ENCODE assay signal across 35 mouse cellular contexts in the genomic region with DNA sequence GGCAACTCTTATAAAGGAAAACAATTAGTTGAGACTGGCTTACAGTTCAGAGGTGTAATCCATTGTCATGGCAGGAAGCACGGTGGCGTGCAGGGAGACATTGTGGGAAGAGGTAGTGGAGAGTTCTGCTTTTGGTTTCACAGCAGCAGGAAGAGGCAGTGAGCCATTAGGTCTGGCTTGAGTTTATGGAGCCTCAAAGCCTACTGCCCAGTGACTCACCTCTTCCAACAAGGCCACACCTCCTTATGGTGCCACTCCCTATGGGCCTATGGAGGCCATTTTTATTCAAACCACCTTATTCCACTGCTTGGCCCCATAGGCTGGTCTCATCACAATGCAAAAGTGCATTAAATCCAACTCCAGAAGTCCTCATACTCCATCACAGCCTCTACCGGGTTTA. TPM values are rescaled to one million over a fixed set of nuclear protein-coding genes. Genes with fewer than 3 reads are reported as not detected.
A peak's percentile ranks its signal among the peaks of the same experiment; 100 is the strongest.
DNase-seq lines count a peak whose midpoint lies in the region; ATAC-seq and TF ChIP-seq lines count a peak whose summit lies in the region.
"Had no signal": no experiment of that assay in that cellular context is flagged by ENCODE, and none has a peak within 500 bp of the region (broad histone marks: within the 10 kb centered on the region; RNA-seq: fewer than 3 reads in every experiment).

No protein-coding gene starts in this region.

- peak; percentile 26; the same call in 1 of the 2 replicates for ATAC-seq in lung, postnatal 0 days
- ATAC-seq in erythroblast, adult 5-6 weeks (replicated peaks; ENCODE audit: low FRiP score, poor library complexity, severe bottlenecking) = no peak
- ATAC-seq in hindbrain, embryonic 11.5 days (ENCODE audit: low FRiP score) = no peak
- ATAC-seq: forebrain, embryonic 13.5 days; hindbrain, postnatal 0 days; intestine, embryonic 15.5 days; midbrain, embryonic 16.5 days; Patski had no signal

- H3K4me3 ChIP-seq in lung, postnatal 0 days (ENCODE audit: low read depth, low read length) = no peak overlapping the region
- no peak overlapping the region for H3K4me3 ChIP-seq in ES-Bruce4 (ENCODE audit: low read depth, low read length)
- no peak overlapping the region for H3K4me3 ChIP-seq in hindbrain, embryonic 11.5 days (ENCODE audit: low read depth, low read length)
- H3K4me3 ChIP-seq: forebrain, embryonic 13.5 days; hindbrain, embryonic 12.5 days; intestine, embryonic 15.5 days; left cerebral cortex, adult 2 months; limb, embryonic 13.5 days had no signal

- no peak for TF ChIP-seq POLR2A in ES-Bruce4 (IDR thresholded peaks at IDR 0.05; ENCODE audit: insufficient read depth, low read length)

- TF ChIP-seq EP300 in lung, postnatal 0 days (IDR thresholded peaks at IDR 0.05) = 0 out of 2 replicates have a peak, but pooled peaks have one; percentile 11
- no peak for TF ChIP-seq EP300 in ES-Bruce4 (IDR thresholded peaks at IDR 0.05; ENCODE audit: insufficient read depth, low read depth, low read length)

- H3K27me3 ChIP-seq in lung, postnatal 0 days (replicated peaks; ENCODE audit: insufficient read depth, low read length) = no peaks in the 10 kb centered on the region
- no peaks in the 10 kb centered on the region for H3K27me3 ChIP-seq in ES-Bruce4 (ENCODE audit: control insufficient read depth, insufficient read depth, low read length, poor library complexity, severe bottlenecking)
- H3K27me3 ChIP-seq in hindbrain, embryonic 11.5 days (ENCODE audit: control insufficient read depth, insufficient read depth, low read length) = no peaks in the 10 kb centered on the region
- H3K27me3 ChIP-seq: forebrain, embryonic 13.5 days; hindbrain, embryonic 12.5 days; intestine, embryonic 15.5 days; limb, embryonic 13.5 days; Patski had no signal

- TF ChIP-seq CTCF in lung, postnatal 0 days (IDR thresholded peaks at IDR 0.05) = no peak
- no peak for TF ChIP-seq CTCF in ES-Bruce4 (IDR thresholded peaks at IDR 0.05; ENCODE audit: low read depth, low read length)

- DNase-seq in lung, postnatal 0 days (ENCODE audit: low spot score) = peak; percentile 27
- no peak for DNase-seq in lung, postnatal 25 days (ENCODE audit: low spot score)
- peak; percentile 70 for DNase-seq in ZHBTc4 (ENCODE audit: low read depth, low spot score)
- DNase-seq in cerebellum, adult 11 months = no peak
- no peak for DNase-seq in hindbrain, embryonic 11.5 days (ENCODE audit: low spot score)
- DNase-seq: adrenal gland, postnatal 25 days; cerebellum, adult 2 months; cerebellum, postnatal 14 days; gastrocnemius, postnatal 10 days; kidney, adult 9 months; kidney, postnatal 10 days; lung, adult 18-20 months; lung, postnatal 10 days; right cerebral cortex, postnatal 25 days; thymus, adult 18-20 months; thymus, postnatal 25 days had no signal

- 69% methylated on average over 3 of the region's 3 CpGs for WGBS in lung, postnatal 0 days
- 92% methylated on average over 3 of the region's 3 CpGs for WGBS in hindbrain, embryonic 11.5 days

- H3K36me3 ChIP-seq in lung, postnatal 0 days (ENCODE audit: insufficient read depth, low read length) = no peaks in the 10 kb centered on the region
- no peaks in the 10 kb centered on the region for H3K36me3 ChIP-seq in ES-Bruce4 (ENCODE audit: control insufficient read depth, insufficient read depth, low read length, poor library complexity, severe bottlenecking)
- no peaks in the 10 kb centered on the region for H3K36me3 ChIP-seq in hindbrain, embryonic 11.5 days (ENCODE audit: control insufficient read depth, insufficient read depth, low read length)
- H3K36me3 ChIP-seq: G1E; hindbrain, embryonic 12.5 days; intestine, embryonic 15.5 days; limb, embryonic 13.5 days had no signal

- H3K27ac ChIP-seq in lung, postnatal 0 days (ENCODE audit: low read length) = no peak overlapping the region
- peak overlapping the region; percentile 18; the same call in 1 of the 2 replicates for H3K27ac ChIP-seq in ES-Bruce4 (ENCODE audit: insufficient read depth, low read length)
- no peak overlapping the region for H3K27ac ChIP-seq in hindbrain, embryonic 11.5 days (ENCODE audit: low read depth, low read length)
- H3K27ac ChIP-seq: forebrain, embryonic 13.5 days; hindbrain, embryonic 12.5 days; hindbrain, postnatal 0 days; intestine, embryonic 15.5 days; left cerebral cortex, adult 2 months; limb, embryonic 13.5 days; stomach, postnatal 0 days had no signal

- H3K4me1 ChIP-seq in lung, postnatal 0 days (ENCODE audit: insufficient read depth, low read depth, low read length) = no peaks in the 10 kb centered on the region
- H3K4me1 ChIP-seq in ES-Bruce4 (ENCODE audit: control insufficient read depth, insufficient read depth, low read length) = peaks cover 8% of the 10 kb centered on the region
- H3K4me1 ChIP-seq in hindbrain, embryonic 11.5 days (replicated peaks; ENCODE audit: control insufficient read depth, insufficient read depth, low read length) = no peaks in the 10 kb centered on the region
- H3K4me1 ChIP-seq: forebrain, embryonic 13.5 days; hindbrain, embryonic 12.5 days; intestine, embryonic 15.5 days; limb, embryonic 13.5 days had no signal

- H3K4me2 ChIP-seq in lung, postnatal 0 days (replicated peaks; ENCODE audit: low read depth, low read length) = no peak overlapping the region
- no peak overlapping the region for H3K4me2 ChIP-seq in hindbrain, embryonic 11.5 days (replicated peaks; ENCODE audit: low read depth, low read length)
- H3K4me2 ChIP-seq: forebrain, embryonic 13.5 days; hindbrain, embryonic 12.5 days; intestine, embryonic 15.5 days; limb, embryonic 13.5 days; liver, embryonic 11.5 days; midbrain, embryonic 11.5 days had no signal

- no peaks in the 10 kb centered on the region for H3K9me3 ChIP-seq in lung, postnatal 0 days (ENCODE audit: low read length)
- H3K9me3 ChIP-seq in ES-Bruce4 (replicated peaks; ENCODE audit: control insufficient read depth, insufficient read depth, low read length, poor library complexity, severe bottlenecking) = 0 out of 2 replicates have a peak, but pooled peaks cover 4% of the 10 kb centered on the region
- H3K9me3 ChIP-seq in hindbrain, embryonic 11.5 days (ENCODE audit: control insufficient read depth, low read length) = no peaks in the 10 kb centered on the region
- H3K9me3 ChIP-seq: forebrain, embryonic 13.5 days; hindbrain, embryonic 12.5 days; intestine, embryonic 15.5 days had no signal

- no peak overlapping the region for H3K9ac ChIP-seq in lung, postnatal 0 days (replicated peaks; ENCODE audit: low read depth)
- no peak overlapping the region for H3K9ac ChIP-seq in ES-Bruce4 (ENCODE audit: low read depth, poor library complexity, severe bottlenecking)
- H3K9ac ChIP-seq in hindbrain, embryonic 11.5 days (ENCODE audit: low read depth, low read length) = no peak overlapping the region
- H3K9ac ChIP-seq: forebrain, embryonic 13.5 days; hindbrain, embryonic 12.5 days; intestine, embryonic 15.5 days; limb, embryonic 13.5 days had no signal

RNA-seq across cellular contexts. Expression of a gene that starts 7.2 kb away (rescaled TPM):
- 35.8 and 43.2 TPM in 2 replicates for polyA plus RNA-seq in lung, postnatal 0 days (2015; fragmentation: Nextera tagmentation; extraction: Ambion mirVana)
- 74.9 and 80.8 TPM in 2 replicates for polyA plus RNA-seq in ES-Bruce4 (2011; ENCODE audit: insufficient read depth, insufficient read length, low read depth, missing spikeins)
- not detected in 2 replicates for total RNA-seq in erythroblast, adult 5-6 weeks (2015; ENCODE audit: low replicate concordance)
- total RNA-seq in erythroblast, adult 5-6 weeks (2017; ENCODE audit: low replicate concordance) = not detected in 2 replicates
- polyA plus RNA-seq in hindbrain, embryonic 11.5 days (2014; fragmentation: Nextera tagmentation; extraction: Ambion mirVana) = 16.3 and 21.4 TPM in 2 replicates

RNA-seq across cellular contexts. Expression of a gene that starts 24.3 kb away (rescaled TPM):
- 6.2 and 7.4 TPM in 2 replicates for polyA plus RNA-seq in lung, postnatal 0 days (2015; fragmentation: Nextera tagmentation; extraction: Ambion mirVana)
- not detected in 2 replicates for polyA plus RNA-seq in ES-Bruce4 (2011; ENCODE audit: insufficient read depth, insufficient read length, low read depth, missing spikeins)
- 1.3 TPM in 1 of 2 replicates, not detected in the other for total RNA-seq in erythroblast, adult 5-6 weeks (2015; ENCODE audit: low replicate concordance)
- total RNA-seq in erythroblast, adult 5-6 weeks (2017; ENCODE audit: low replicate concordance) = not detected in 2 replicates
- polyA plus RNA-seq in hindbrain, embryonic 11.5 days (2014; fragmentation: Nextera tagmentation; extraction: Ambion mirVana) = 0.74 TPM in 1 of 2 replicates, not detected in the other
- total RNA-seq: G1E; heart, postnatal 25 days; hindbrain, postnatal 0 days; left cerebral cortex, adult 2 months; left cerebral cortex, postnatal 25 days; neutrophil, adult 5-6 weeks had no signal
- polyA plus RNA-seq: cerebellum, adult 2 months; cortical plate, adult 2 months; forebrain, embryonic 13.5 days; G1E; neural tube, embryonic 11.5 days had no signal

RNA-seq across cellular contexts. Expression of a gene that starts 58.4 kb away (rescaled TPM):
- polyA plus RNA-seq in lung, postnatal 0 days (2015; fragmentation: Nextera tagmentation; extraction: Ambion mirVana) = 28.4 and 31.0 TPM in 2 replicates
- 5.7 and 7.8 TPM in 2 replicates for polyA plus RNA-seq in ES-Bruce4 (2011; ENCODE audit: insufficient read depth, insufficient read length, low read depth, missing spikeins)
- total RNA-seq in erythroblast, adult 5-6 weeks (2015; ENCODE audit: low replicate concordance) = 17.1 and 21.5 TPM in 2 replicates
- total RNA-seq in erythroblast, adult 5-6 weeks (2017; ENCODE audit: low replicate concordance) = 11.2 and 13.4 TPM in 2 replicates
- 8.6 and 9.5 TPM in 2 replicates for polyA plus RNA-seq in hindbrain, embryonic 11.5 days (2014; fragmentation: Nextera tagmentation; extraction: Ambion mirVana)

Comparison
In these comparisons a context has a peak if more than half of its experiments do, and no peak if none do; other contexts are left out.
1. DNase-seq: peak in lung, postnatal 0 days (single experiment) and ZHBTc4 (single experiment); none in lung, postnatal 25 days (single experiment), cerebellum, adult 11 months (single experiment) and hindbrain, embryonic 11.5 days (single experiment).